Mouse (Mus musculus) erythroid progenitor cell, adult 5-6 weeks (primary cell): ENCODE measurements around the gene Dapk1. TPM values are rescaled to one million over a fixed set of nuclear protein-coding genes. Genes with fewer than 3 reads are reported as not detected.

Experiments used
- ATAC-seq: replicated peaks from 2 replicates; pipeline ENCODE4 v1.8.0; 2016; ENCODE audit warnings: moderate number of reproducible peaks, mild to moderate bottlenecking, moderate TSS enrichment, inconsistent platforms; ENCODE audit not compliant: poor library complexity, low FRiP score, severe bottlenecking
- total RNA-seq, 2 experiments: library from RNA; stranded (forward) in 1 of 2; stranded (reverse) in 1 of 2; fragments of 150-400 nt in 1 of 2; fragments of 186-747, 209-891 nt in 1 of 2; gene quantifications; 2 replicates each; pipeline versions ENCODE4 v1.2.3 to v1.2.4; 2015 to 2017; ENCODE audit warnings: low replicate concordance in 2 of 2

The Dapk1 gene
- total RNA-seq, 2 experiments from 2014 or later: 0.23 to 1.3 TPM

DNA sequence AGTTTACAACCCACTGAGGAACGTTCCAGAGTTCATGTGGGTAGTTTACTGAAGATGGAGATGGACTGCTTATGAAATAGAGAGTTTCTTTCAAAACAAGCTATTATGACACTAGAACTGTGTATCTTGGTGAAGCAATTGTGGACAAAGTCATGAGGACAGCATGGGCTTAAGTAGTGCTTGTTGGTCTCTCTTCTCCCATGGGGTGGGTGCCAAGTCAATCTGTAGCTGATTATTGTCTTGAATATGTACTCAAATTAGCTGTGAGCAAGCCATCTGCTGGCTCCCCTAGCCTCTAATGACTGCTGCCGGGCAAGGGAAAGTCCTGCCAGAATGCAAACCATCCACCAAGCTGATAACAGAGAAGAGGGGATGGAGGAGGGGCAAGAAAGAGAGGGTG lies 58.3 kb downstream of the Dapk1 start:
- ATAC-seq: no peak

DNA sequence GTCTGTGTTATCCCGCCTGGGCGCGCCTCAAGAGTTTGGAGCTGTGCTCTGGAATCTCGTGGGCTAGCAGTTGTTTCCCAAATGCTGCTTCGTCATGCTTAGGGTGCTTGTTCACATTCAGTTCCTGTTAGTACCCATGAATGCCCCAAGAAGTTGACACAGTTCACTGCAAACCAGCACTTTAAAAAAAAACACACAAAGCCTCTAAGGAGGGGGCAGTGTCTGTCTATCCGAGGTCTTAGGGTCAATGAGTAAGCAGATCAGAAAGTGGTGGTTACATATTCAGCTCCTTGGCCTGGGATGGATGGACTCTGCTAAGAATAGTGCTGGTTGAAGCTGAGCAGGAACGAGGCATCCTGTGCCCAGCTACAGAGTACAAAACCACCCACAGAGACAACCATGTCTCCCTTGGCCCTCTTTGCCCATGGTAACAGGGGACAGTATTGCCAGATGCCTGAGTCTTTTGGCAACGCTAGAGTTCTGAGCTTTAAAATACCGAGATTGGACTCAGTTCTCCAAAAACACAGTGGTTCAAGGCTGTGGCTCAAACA lies 59.0 kb downstream of the Dapk1 start:
- no peak for ATAC-seq

DNA sequence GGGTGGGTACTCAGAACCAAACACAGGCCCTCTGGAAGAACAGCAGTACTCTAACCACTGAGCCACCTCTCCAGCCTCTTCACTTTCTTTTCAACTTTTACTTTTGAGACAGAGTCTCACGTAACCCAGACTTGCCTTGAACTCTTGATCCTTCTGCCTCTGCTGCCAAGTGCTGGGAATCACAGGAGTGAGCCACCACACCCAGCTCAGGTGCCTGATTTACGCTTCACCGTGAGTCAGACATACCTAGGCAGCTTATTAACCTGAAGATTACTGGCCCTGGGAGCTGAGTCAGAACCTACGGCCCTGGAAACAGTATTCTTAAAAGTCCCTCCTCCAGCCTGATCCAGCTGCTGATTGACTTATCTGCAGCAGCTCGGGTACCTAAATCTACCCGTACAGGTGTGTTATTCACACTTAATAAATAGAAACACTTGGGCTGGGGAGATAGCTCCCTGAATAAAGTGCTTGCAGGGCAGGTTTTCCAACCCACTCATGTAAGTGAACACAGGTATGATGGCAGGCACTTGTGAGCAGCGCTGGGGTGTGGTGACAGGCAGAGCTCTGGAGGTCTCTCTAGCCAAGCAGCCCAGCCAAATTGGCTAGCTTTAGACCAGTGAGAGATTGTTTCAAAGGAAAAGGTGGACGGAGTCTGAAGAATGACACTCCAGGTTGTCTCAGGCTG lies 60.9 kb downstream of the Dapk1 start:
- no peak for ATAC-seq

DNA sequence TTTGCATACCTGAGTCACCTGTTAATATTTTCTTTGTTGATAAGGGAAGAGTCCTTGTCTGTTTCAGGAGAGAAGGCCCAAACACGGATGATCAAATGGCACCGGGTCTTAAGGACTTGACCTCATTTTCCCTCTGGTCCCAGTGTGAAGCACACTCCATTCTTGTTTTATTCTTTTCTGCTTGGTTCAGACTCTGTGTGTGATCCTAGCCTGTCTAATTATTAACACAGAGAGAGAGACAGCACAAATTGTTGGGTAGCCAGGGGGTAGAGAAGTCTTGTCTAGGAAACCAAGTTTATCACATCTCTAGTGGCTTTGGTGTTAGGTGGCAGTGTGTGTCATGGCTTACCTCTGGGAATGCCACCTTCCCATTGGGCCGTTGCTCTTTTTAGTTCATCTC lies 62.3 kb downstream of the Dapk1 start:
- ATAC-seq: no peak

DNA sequence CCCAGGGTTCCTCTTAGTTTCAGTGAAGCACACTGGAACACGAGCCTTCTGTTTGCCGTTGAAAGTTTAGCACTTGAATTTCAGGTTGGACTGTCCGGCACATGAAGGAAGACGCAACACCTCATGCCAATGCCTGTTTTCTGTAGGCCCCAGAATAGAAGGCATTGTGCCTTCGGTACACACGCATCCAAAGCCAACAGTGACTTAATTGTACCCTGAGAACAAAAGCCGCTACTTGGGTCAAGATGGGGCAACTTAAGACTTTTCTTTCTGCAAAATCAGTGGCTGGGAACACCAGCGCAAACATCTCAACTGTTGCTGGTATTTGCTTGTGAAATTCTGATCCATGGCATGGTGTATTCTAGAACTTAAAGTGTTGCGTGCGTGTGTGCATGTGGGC lies 63.1 kb downstream of the Dapk1 start:
- ATAC-seq: no peak

DNA sequence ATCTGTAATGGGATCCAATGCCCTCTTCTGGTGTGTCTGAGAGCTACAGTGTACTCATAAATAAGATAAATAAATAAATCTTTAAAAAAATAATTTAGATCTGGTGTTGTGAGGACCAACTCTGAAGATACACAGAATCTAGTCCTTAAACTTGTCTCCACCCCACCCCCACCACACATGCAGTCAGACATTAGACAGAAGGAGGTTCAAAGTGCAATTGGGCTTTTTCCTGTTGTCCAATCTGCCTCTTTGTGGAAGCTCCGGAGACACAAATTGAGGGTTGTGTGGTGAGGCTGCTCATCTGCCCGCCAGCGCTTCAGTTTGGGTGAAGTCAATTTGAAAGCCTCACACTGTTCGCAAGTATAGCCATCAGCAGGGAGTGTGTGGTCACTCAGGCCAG lies 63.7 kb downstream of the Dapk1 start:
- no peak for ATAC-seq

DNA sequence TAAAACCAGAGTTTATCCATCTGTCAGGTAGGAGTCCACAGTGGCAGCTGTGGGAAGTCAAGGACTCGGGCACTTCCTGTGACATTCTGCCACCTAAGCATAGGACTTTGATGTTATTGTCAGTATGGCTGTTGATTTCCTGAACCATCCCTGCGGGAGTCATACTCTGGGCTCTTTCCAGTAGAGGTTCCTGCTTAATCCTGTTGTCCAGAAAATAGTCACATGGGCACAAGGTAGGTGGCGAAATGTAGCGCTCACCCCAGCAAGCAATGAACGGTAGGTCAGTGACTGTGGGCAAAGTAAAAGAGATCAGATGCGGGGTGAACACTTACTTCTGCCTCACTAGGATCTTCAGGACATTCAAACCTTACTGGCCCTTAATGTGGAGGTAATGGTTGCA lies 66.3 kb downstream of the Dapk1 start:
- no peak for ATAC-seq

DNA sequence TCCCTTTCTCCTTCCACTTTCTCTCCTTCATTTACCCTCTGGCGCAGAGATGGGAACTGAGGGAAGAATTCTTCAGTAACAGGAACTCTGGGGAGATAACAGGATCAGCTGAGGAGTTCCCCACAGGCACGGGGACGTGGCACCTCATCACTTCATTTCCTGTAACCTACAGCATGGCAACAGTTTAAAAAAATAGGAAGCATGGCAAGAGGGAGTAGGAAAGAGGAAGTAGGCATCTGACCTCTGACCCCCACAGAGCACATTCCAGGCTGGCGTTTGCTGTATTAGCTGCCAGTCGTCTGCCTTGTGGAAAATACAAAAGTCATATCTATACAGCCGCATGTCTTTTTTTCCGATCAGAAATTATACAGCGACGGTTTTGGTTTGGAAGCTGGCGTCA lies 68.9 kb downstream of the Dapk1 start:
- no peak for ATAC-seq

DNA sequence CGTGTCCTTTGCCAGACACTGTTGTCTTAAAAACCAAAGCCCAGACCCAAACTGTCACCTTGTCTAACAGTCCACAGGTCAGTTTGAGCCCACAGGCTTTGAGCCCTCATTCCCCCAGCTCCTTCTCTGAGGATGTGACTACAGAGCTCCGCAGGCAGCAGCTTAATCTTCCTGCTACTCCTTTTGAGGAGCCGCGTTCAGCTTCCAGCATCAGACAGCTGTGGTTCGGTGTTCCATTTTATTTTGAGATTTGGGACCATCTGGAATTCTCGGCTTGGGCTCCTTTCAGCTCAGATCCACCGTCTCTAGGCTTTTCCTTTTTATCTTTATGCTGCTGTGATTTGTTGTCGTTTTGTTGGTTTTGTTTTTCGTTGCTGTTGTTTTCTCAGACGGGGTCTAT lies 69.5 kb downstream of the Dapk1 start:
- ATAC-seq: no peak

DNA sequence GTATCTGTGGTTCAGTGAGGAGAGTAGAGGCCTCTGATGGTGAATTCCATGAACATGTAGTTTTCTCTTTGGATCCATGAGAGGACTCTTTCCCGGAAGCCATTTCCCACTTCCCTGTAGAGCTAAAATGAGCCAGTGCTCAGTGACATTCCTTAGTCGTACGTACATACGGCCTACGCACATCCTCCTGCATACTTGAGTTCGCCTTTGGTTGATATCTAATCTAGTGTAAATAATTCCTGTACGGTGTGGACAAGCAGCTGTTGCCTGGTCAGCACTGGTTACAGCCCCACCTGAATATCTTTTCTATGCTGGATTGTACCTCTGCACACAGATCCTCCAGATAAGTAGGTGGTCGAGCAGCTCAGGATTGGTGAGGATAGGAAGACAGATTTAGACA lies 70.5 kb downstream of the Dapk1 start:
- no peak for ATAC-seq

DNA sequence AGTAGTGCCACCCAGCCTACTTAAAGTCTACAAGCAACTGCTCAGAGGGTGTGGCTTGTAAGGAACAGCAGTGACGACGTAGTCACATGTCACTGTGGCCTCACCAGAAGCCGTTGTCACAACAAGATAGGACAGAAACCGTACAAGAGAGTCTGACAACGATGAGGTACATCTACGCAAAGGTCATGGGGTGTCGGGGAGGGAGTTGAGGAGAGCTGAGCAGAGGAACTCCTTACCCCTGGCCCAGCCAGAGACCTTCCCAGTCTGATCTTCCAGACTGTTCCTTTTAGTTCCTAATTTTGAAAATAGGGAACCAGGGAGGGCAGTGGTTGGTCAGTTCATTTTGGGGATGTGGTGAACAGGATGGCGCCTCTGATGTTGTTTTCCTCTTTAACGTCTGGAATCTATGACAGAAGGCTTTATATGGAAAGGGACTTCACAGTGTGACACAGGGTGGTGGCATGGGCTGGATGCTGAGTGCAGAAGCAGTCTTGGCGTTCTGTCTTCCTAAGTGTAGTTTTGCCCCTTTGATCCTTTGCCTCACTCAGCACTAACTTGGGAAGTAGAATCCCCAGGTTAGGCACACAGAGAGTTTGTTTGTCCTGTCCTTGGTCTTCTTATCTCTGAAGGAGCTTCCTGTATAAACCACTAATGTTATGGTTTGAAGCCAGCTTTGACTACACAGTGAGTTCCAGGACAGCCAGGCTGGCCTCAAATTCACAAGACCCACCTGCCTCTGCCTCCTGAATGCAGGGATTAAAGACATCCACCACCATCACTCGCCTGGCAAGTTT lies 71.3 kb downstream of the Dapk1 start:
- peak; percentile 91 for ATAC-seq

DNA sequence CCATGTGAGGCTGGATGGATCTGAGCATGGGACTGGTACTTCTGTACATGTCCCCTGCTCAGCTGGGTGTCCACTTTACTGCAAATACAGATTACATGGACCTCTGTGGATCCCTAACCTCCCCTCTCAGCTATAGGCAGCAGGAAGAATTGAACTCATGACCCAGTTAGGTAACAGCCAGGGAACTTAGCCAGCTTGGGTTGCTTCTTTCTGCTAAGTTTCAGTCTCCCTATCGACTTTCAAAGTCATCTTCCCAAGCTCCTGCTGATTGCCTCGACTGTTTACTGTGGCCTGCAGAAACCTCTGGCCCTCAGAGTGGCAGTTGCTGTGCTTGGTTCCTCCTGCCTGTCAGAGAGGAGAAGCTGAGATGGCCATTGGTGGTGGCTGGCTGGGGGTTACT lies 72.6 kb downstream of the Dapk1 start:
- no peak for ATAC-seq

DNA sequence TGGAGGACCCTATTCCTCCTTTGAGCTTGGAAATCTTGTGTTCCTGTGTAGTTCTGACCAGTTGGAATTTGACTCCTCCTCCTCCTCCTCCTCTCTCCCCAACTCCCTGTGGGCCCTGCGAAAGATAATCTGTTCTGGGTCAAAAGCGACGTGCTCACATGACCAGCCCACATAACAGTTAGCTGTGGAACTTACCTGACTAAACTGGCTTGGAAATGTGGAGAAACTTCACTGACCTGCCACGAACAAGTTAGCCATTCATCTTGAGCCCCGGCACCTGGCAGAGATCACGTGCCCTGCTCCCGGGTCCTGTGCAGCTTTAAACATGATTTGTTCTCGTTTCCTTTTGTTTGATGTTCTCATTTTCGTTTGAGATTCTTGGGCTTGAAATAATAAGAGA lies 73.2 kb downstream of the Dapk1 start:
- ATAC-seq: no peak

DNA sequence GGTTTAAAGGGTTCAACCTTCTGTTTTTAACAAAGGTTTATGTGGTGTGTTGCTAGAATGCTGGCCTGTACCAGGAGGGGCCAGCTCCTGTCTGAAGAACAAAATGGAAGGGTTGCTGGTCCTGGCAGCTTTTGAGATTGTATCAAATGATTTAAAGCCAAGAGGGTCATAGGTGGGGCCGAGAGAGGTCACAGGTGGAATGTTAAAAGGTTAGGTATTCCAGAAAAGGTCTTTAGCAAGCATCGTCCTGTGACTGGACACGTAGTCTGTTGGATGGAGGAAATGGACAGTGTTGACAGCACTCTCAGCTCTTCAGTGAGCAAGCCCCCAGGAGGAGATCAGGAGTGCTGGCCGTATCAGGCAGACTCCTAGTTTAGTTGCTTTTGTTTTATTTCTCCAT lies 73.7 kb downstream of the Dapk1 start:
- ATAC-seq: no peak

DNA sequence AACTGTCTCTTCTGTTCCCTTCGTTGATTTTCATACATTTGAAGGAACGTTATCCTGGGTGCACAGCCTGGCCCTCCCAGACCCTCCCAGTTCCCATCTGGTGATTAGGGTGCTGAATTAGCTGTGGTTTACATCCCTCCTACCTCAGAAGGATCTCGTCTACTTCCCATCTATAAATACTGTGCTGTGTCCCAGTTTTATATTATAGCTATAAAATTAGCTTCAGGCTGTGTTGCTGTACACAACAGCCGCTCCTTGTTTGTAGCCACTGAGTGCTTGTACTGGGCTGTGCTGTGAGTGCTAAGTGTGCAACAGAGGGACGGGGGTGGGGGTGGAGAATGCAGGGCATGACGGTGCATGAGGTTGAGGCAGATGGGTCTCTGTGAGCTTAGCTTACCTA lies 77.2 kb downstream of the Dapk1 start:
- ATAC-seq: no peak

DNA sequence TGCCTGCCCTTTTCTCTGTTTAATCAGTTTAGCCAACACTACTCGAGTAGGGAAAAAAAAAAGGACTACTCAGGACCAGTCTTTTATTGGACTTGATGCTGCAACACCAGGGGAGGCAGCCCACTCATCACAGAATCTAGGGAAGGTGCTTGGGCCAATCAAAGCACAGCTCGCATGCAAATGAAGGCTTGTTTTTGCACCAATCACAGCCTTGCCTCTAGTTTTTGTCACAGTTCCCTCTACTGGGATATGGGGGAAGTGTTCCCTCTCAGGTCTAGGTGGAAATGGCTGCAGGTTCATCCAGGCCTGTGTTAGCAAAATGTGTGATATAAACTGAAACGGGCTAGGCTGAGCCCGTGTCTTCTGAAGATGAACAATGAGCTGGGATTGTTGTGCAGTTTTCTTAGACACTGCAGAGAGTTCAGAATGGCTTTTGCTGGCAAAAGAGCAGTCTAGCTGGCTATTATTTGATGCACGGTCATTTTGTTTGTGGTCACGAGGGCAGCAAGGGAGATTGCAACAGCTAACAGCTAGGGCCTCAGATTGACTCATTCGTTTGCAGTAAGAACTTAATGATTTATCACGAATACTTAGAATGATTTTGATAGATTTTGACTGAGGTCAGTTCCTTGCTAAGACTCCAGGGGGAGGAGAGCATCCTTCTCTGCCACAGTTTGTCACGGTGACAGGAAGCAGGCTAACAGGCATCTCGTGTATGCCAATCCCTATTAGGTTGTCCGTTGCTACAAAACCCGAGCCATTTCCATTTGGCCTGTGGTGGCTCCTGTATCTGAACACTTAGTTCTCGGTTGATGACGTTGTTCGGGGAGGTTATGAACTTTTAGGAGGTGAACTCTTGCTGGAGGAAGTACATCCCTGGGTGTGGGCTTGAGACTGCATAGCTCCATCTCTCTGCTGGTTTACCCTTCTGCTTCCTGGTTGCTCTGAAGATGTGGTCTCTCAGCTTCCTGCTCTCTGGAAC lies 81.3 kb downstream of the Dapk1 start:
- ATAC-seq: no peak

DNA sequence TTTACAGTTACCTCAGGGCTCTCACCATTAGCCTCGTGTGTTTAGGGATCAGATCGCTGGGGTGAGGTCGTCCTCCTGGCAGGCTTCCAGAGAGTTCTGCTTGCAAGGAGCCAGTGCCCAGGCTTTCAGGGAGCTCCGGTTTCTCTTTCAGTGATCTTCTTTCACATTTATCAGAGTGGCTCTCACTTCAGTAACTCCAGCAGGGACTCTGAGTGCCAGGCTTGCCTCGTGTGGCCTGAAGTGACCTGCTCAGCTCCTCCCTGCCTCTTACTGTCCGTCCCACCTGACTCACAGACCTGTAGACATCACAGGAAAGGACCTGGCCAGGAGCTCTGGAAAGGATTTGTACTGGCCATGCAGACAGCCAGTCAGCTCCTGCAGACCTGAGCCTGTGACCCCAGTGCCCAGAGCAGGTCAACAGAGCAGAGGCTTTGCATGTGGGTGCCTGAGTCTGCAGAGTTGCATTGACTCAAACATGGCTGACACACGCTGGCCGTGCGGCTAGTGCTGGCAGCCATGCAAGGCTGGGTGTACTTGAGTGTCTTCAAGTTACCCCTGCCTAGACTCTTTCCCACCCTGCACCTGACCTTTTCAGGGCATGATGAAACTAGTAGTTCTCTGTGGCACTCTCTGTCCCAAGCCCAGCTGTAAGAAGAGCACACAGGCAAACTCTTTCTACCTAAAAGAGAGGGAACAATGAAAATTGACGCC lies 82.5 kb downstream of the Dapk1 start:
- no peak for ATAC-seq

DNA sequence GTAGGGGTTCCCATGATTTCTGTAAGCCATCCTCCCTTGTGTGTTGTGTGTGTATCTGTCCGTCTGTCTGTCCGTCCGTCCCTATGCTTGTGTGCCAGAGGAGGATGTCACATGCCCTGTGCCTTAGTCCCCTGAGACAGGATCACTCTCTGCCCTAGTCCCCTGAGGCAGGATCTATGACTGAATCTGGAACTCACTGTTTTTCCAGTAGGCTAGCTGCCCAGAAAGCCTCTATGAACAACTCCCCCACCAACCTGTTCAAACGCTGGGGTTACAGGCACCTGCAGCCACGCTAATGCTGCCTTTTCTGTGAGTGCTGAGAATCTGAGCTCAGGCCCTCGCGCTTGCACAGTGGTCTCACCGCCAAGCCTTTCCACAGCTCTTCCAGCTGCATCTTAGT lies 83.1 kb downstream of the Dapk1 start:
- ATAC-seq: no peak

DNA sequence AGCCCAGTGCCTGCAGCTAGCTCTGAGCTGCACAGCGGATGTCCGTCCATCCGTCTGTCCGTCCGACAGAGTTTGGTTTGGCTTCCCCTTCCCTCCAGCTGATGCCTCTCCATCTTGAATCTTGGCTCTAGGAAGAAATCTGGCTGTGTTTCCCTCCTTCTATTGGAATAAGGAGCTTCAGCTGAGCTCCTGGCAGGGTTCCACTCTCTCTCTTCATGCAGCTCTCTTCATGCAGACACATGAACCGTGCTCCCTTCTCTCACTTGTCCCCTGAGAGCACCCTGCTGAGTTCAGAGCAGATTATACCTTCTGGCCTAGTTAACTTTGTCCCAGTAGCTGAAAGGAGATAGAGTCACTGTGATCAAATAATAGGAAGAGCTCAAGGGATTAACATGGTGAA lies 83.5 kb downstream of the Dapk1 start:
- ATAC-seq: no peak
